Mouse (Mus musculus) adrenal gland, adult 2 months (tissue): ENCODE data around the gene Wscd2. TPM values are rescaled to one million over a fixed set of nuclear protein-coding genes. Genes with fewer than 3 reads are reported as not detected.

Source experiments
- DNase-seq: peaks from one replicate; pipeline ENCODE4 v3.0.0; 2021
- polyA plus RNA-seq: library from polyadenylated mRNA; depleted of rRNA; stranded (reverse); fragments of >200 nt; gene quantifications from 2 replicates; pipeline ENCODE4 v1.2.3, GENCODE M21; 2012
- total RNA-seq, 2 experiments: library from RNA; stranded (reverse); gene quantifications; 2 replicates each; pipeline ENCODE4 v1.2.3; 2021

Gene Wscd2
- total and polyA plus RNA-seq, 3 experiments = 3.7 to 5.9 (median 5.5) TPM

DNA sequence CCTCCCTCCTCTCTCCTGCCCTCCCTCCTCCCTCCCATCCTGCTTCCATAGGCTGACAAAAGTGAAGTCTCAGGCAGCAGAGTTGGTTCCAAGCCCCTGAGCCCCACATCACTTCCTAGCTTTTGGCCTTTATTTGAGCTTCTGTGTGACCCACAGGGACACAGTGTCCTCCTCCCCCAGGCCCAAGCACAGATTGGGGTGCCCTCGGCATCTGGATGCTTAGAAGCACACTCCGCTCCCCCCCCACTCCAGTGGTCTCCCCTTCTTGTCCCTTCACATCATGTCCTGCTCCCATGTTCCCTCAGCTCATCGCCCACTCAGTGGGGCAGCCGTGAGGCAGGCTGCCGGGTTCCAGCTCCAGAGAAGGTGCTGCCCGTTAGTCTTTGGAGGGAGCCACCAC is 121.0 kb downstream of the Wscd2 start:
- DNase-seq = no peak

GRCm38 (mm10) chr5:113611771-113612233 is 121.7 kb downstream of the Wscd2 start:
- no peak for DNase-seq

DNA sequence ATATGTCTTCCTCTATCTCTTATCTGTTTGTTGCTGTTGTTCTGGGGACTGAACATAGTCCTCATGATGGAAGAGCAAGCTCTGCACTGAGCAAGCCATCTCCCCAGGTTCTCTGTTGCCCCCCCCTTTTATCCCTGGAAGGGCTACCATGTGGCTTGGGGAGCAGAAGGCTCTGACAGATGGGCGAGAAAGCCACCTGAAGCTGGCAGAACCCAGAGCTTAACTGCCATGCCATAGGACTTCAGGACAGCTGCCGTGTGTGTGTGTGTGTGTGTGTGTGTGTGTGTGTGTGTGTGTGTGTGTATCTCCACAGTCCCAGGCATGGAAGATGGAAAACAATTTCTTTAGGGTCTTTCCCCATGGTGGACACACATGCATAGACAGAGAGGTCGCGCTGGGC is 128.6 kb downstream of the Wscd2 start:
- no peak for DNase-seq

- DNase-seq = no peak
Observed at GRCm38 (mm10) chr5:113619151-113619550, 129.0 kb downstream of the Wscd2 start.

GRCm38 (mm10) chr5:113620130-113620716 is 130.1 kb downstream of the Wscd2 start:
- no peak for DNase-seq

- no peak for DNase-seq
Observed at GRCm38 (mm10) chr5:113620999-113621398, 130.9 kb downstream of the Wscd2 start.

DNA sequence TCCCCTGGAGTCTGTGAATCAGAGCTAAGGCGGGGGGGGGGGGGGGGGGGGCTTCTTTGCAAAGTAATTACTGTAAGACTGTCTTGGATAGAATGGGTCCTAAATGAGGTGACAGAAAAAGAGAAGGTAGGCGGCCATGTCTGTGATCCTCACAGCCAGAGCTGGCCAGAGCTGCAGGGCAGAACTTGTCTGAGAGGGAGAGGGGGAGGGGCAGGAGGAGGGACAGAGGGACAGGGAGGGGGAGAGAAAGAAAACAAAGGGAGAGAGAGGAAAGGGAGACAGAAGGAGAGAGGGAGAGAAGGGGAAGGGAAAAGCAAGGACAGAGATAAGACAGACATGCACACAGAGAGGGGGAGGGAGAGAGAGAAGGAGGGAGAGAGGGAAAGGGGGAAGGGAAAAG is 132.9 kb downstream of the Wscd2 start:
- DNase-seq = no peak

GRCm38 (mm10) chr5:113625068-113625467 is 134.9 kb downstream of the Wscd2 start:
- DNase-seq = no peak

GRCm38 (mm10) chr5:113626352-113626751 is 136.2 kb downstream of the Wscd2 start:
- DNase-seq = no peak

GRCm38 (mm10) chr5:113626991-113627390 is 136.9 kb downstream of the Wscd2 start:
- DNase-seq = no peak

GRCm38 (mm10) chr5:113627820-113628437 is 137.8 kb downstream of the Wscd2 start:
- DNase-seq = no peak

- no peak for DNase-seq
Observed at GRCm38 (mm10) chr5:113629248-113629647, 139.1 kb downstream of the Wscd2 start.

- DNase-seq = no peak
Observed at GRCm38 (mm10) chr5:113630116-113630515, 140.0 kb downstream of the Wscd2 start.

DNA sequence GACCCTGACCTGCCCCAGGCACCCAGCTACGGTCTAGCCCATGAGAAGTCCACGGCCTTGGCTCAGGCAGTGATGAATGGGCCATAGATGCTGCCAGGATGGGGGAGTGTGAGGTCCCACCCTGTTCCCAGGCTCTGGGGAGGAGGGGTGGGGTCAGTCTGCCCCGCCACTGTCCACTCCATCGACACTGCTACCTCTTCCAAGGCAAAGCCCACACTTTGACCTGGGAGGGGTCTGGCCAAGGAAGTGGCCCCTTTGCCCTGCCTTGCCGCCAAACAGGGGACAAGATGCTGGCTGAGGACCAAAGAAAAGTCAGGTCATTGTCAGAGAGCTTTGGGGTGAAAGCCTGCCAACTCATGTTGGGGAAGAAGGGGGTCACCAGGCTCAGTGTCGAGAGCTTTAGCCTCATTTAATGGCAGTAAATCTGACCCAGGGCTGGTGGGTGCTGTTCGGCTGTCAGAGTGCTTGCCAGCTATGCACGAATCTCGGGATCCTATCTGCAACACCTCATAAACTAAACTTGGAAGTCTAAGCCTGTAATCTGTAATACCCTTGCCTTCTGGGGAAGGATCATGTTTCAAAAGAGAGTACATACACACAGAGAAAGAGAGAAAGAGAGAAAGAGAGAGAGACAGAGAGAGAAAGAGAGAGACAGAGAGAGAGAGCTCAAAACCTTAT is 143.0 kb downstream of the Wscd2 start:
- peak; percentile 69 for DNase-seq

DNA sequence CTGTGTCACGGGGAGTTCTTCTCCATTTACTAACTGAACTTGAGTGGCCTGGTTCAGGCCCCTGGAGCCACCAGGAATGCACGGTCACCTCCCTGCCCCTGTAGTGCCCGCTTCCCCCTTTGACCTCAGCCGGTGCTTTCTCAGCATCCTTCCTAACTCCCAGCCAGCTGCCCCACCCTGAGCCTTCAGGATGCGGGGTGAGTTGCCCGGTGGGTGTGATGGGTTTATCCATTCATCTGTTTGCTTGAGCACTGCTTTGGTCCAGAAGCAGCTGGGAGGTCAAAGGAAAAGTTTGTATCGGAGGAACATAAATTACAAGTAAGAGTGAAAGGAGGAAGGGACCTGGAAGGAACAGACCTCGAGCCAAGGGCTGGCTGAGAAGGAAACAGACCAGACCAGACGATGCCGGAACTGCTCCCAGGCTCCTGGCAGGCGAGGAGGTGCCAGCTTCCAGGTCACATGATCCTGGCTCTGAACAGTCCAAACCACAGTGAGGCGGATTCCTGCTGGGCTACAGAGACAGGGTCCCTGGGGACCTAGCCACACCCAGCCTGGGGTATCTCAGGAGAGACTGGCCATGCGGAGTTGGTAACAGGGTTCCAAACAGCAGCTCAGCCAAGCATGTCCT is 144.0 kb downstream of the Wscd2 start:
- DNase-seq = peak; percentile 81

DNA sequence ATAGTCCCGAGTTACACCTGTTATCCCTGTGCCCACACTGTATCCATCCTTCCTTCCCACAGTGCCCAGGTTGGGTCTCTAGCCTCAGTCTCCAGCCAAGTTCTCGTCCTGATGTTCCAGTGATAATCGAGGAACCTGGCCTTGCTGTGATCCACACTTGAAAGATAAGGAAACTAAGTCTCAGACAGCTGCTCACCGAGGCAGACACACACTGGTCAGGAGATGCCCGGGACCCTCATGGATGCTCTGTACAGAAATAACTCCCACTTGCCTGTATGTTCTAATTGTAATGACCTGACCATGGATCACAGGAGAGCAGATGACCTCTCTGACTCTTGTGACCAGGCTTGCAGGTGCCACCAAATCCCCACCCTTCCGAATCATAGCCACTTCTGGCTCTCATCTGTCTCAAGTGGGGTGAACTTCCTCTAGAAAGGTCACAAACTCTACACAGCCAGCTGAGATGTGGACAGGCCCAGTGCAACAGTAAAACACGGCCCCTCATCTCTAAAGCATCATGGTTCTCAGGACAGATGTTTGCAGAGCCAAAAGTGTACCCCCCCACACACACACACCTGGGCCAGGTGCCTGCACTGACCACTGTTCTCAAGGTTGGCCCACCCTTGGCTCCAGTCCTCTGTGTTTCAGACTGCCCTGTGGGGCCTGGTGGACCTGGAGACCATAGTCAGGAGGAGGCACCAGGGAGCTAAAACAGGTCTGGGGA is 144.9 kb downstream of the Wscd2 start:
- no peak for DNase-seq

DNA sequence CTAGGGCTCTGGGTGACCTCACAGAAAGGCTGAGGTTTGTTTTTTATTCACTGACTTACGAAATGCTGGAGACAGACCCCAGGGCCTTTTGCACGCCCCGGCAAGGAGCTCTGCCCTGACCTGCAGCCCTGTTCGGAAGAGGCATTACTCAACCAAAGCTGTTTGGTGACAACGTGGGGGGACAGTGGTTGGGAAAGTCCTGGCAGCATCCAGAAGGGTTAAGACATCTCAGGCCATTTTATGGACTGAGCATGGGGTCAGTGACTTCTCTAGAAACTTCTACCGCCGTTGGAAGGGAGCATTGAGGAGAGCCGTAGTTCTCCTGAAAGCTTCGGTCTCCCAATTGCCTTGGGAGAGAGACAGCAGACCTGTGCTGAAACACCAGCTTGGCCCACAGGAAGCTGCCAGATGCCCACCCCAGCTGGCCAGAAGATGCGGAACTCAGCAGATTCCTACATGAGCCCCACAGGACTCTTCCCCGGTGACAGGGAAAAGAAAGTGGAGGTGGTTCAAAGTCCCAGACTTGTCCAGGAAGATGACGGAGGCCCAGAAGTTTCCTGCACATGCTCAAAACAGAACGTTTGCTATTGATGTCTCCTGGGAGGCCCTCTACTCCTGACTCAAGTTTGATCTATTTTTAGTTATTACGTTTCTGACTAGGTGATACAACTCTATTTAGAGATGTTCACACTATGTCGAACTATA is 145.9 kb downstream of the Wscd2 start:
- no peak for DNase-seq

- DNase-seq = no peak
Observed at GRCm38 (mm10) chr5:113637631-113638030, 147.5 kb downstream of the Wscd2 start.

DNA sequence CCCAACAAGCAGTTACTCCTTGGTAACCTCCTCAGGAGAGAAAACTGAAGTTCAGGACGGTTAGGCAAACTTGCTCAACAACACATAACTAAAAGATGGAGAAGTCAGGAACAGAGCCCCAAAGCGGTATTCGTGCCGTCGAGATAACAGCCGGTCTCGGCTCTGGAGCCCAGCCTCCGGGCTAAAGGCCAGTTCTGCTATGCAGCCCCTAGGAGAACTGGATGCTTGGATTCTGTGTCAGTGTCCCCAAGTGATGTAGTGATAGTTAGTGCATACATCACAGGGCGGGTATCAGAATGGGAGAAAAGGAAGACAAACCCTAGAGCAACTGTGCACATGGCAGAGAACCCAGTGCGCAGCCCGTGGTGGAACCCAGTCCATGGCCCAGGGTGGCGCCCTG is 147.9 kb downstream of the Wscd2 start:
- DNase-seq = no peak

- no peak for DNase-seq
Observed at GRCm38 (mm10) chr5:113639126-113639525, 149.0 kb downstream of the Wscd2 start.
